Mouse (Mus musculus) brown adipose tissue, adult 24 weeks (tissue): ENCODE measurements around the gene Adprhl2. TPM values are rescaled to one million over a fixed set of nuclear protein-coding genes. Genes with fewer than 3 reads are reported as not detected.

Experiments used
- H3K27ac ChIP-seq: fragments of 200-500 bp; replicated peaks from 2 replicates; pipeline ENCODE4 v1.5.1; 2012; ENCODE audit warnings: low read depth, mild to moderate bottlenecking, low read length
- H3K4me1 ChIP-seq: fragments of 200-500 bp; 2 replicates; pipeline ENCODE4 v1.6.1; 2012; ENCODE audit warnings: low read length, mixed read lengths; ENCODE audit not compliant: control insufficient read depth, insufficient read depth, insufficient read length
- H3K4me3 ChIP-seq: fragments of 200-500 bp; 2 replicates; pipeline ENCODE4 v1.5.1; 2012; ENCODE audit warnings: low read depth, mild to moderate bottlenecking, low read length, moderate library complexity; ENCODE audit not compliant: insufficient read depth
- polyA plus RNA-seq: library from polyadenylated mRNA; stranded (reverse); fragments of >200 nt; gene quantifications from 2 replicates; pipeline ENCODE4 v1.2.4, GENCODE M21; 2012; ENCODE audit not compliant: missing spikeins, insufficient read depth, insufficient read length

Gene Adprhl2
- polyA plus RNA-seq = 14.8 and 15.4 TPM in 2 replicates

DNA sequence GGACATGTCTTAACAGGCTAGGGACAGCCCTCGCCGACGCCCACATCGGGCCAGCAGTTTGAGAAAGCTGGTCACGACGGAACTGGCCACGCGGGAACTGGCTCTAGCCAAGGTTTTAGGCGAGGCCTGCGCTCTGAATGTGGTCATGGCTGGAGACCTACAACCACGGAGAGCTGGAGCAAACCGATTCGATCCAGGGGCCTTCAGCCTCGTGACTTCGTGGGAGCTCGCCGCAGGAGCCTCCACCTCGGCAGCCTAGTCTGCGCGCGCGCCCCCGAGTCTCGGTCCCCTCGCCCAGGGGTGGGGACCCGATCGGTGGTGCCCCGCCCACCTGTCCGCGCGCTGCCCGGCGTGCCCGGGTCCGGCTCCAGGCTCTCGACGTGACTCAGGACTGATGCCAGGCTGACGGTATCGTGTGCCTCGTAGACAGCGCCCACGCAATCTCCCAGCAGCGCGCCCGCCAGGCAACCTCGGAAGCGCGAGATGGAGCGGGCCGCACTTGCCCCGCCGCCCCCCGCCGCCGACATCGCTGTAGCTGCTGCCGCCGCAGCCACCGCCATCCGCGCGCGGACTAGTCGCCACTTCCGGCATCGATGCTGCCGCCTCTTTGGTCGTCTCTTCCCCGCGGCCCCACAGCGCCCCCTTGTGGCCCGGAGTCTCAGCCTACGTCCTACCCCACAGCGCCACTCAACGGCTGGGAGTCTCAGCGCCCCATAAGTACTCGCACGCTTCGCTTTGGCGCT, at the start of gene Adprhl2:
TSS of gene Adprhl2 (minus strand) at position 593 of the 743 bp plus-strand sequence.
- Histone ChIP-seq H3K27ac (peak within 1 kb of the TSS; percentile 54; the same call in 1 of the 2 replicates), H3K4me3 (peak within 1 kb of the TSS; percentile 82), H3K4me1 (peaks cover 6% of the 10 kb centered on the region; the same call in 1 of the 2 replicates)

DNA sequence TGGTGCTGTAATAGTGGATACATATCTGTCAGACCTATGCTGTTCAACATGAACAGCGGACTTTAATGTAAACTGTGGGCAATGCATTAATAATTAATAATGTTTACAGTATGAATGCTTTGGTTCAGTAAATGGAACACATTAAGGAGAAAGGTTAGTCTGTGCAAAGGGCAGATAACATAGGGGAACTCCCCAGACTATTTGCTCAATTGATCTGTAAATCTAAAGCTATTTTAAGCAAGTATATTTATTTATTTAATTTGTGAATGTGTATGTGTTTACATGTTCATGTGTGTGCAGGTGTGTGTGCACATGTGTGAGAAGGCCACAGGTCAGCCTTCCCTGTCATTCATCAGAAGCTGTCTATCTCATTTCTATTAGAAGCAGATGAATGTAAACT, 38.6 kb upstream of the Adprhl2 start:
- Histone ChIP-seq H3K4me1 (no peaks in the 10 kb centered on the region), H3K4me3 (no peak overlapping the region), H3K27ac (no peak overlapping the region)

- Histone ChIP-seq H3K27ac (no peak overlapping the region), H3K4me1 (no peaks in the 10 kb centered on the region), H3K4me3 (no peak overlapping the region)
These were observed 21.9 kb upstream of the Adprhl2 start for GRCm38 (mm10) chr4:126343451-126343850.

- H3K4me1 ChIP-seq = no peaks in the 10 kb centered on the region
- no peak overlapping the region for H3K27ac ChIP-seq
- no peak overlapping the region for H3K4me3 ChIP-seq
These were observed 18.0 kb upstream of the Adprhl2 start for GRCm38 (mm10) chr4:126339461-126339860.

GRCm38 (mm10) chr4:126332358-126332757, 10.9 kb upstream of the Adprhl2 start:
- no peak overlapping the region for H3K27ac ChIP-seq
- no peaks in the 10 kb centered on the region for H3K4me1 ChIP-seq
- no peak overlapping the region for H3K4me3 ChIP-seq

- H3K4me3 ChIP-seq = no peak overlapping the region
- no peaks in the 10 kb centered on the region for H3K4me1 ChIP-seq
- no peak overlapping the region for H3K27ac ChIP-seq
These were observed 10.2 kb upstream of the Adprhl2 start for GRCm38 (mm10) chr4:126331751-126332150.

DNA sequence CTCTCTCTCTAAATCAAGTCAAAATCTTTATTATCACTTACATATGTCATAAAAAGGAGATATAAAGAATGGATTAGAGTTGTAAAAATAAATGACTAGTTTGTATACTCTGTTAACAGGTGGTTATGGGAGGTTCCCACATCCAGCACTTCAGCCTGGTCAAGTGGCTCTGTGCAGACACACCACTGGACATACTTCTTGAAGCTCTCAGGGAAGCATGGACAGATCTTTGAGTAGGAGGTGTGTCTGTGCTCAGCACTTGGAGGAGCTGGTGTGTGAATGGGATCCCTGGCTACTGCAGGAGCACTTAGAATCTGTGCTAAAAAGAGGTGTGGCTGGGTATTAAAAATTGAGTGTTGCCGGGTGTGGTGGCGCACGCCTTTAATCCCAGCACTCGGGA, 8.8 kb upstream of the Adprhl2 start:
- H3K27ac ChIP-seq = no peak overlapping the region
- no peaks in the 10 kb centered on the region for H3K4me1 ChIP-seq
- H3K4me3 ChIP-seq = no peak overlapping the region

DNA sequence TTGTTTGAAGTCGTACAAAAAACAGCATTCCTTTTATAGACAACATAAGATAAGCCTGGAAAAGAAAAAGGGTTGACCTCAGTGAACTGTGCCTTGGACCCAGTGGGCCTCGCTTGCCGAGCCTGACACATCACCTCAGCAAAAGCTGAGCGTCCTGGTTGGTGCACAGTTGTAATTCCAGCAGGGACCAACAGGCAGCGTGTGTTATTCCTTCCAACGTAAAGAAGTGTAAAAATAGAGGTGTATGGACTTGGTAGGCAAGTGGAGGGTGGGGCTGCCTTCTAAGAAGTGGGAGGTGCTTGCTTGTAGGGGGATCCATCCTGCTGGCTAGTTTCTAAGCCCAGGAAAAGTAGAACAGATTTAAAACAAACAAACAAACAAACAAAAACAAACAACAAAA, 4.5 kb upstream of the Adprhl2 start:
- no peak overlapping the region for H3K4me3 ChIP-seq
- H3K4me1 ChIP-seq = no peaks in the 10 kb centered on the region
- no peak overlapping the region for H3K27ac ChIP-seq

- H3K4me1 ChIP-seq = no peaks in the 10 kb centered on the region
- H3K4me3 ChIP-seq = no peak within 1 kb of the TSS
- no peak within 1 kb of the TSS for H3K27ac ChIP-seq
These were observed 3.9 kb upstream of the Adprhl2 start, which contains the start of gene Tekt2 for GRCm38 (mm10) chr4:126325281-126325861. TSS of gene Tekt2 (minus strand) at chr4:126325688.

DNA sequence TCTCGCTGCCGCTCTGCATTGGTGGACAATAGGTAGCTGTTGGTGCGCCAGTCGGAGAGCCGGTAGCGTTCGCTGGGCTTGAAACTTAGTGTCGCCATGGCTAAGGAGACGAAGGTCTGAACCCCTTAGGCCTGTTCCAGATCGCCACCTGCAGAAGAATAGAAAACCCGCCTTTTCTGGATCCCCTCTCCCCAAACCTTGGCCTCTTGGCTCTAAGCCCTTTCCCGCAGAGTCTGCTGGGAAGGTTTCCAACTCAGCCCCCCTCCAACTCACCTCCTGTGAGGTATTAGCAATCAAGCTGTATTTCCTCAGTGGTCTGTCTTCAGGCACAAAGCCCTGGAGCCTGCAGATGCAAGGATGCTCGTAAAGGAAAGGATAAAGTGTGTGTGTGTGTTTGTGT, 3.4 kb upstream of the Adprhl2 start:
- Histone ChIP-seq H3K4me3 (no peak overlapping the region), H3K27ac (no peak overlapping the region), H3K4me1 (0 out of 2 replicates have a peak, but pooled peaks cover 2% of the 10 kb centered on the region)

- no peak overlapping the region for H3K4me3 ChIP-seq
- H3K27ac ChIP-seq = no peak overlapping the region
- H3K4me1 ChIP-seq = 0 out of 2 replicates have a peak, but pooled peaks cover 3% of the 10 kb centered on the region
These were observed 1.1 kb upstream of the Adprhl2 start for GRCm38 (mm10) chr4:126322646-126323045.

DNA sequence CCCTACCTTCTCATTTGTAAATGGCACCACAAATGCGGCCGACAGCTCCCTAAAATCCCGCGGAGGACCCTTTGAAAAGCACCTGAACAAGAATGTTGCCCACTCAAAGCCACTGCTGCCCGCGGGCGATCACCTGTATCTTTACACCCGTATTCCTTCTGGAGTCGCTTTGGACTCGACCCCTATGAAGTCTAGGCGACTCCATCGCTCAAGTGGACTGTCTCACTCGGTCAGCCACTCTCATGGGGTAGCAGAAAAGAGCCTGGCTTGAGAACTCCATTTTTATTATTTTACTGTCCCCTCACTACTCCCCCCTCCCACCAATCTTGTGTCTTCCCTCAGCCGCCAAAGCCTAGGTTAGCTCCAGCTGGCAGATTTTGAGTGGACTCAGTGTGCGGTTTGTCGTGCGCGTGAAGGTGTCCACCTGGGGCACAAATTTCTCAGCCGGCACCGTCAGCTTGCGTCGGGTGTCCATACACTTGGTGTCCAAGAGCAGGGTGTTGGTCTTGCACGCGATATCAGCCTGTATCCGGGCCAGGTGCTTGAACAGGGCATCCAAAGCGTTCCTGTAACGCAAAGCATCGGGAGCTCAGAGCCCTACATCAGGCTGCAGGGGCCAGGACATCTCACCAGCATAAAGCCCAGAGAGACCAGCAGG, 480 bp upstream of the Adprhl2 start:
- H3K4me1 ChIP-seq = 0 out of 2 replicates have a peak, but pooled peaks cover 3% of the 10 kb centered on the region
- H3K27ac ChIP-seq = no peak overlapping the region
- H3K4me3 ChIP-seq = peak overlapping the region; percentile 34; the same call in 1 of the 2 replicates

GRCm38 (mm10) chr4:126319806-126320205, 1.7 kb downstream of the Adprhl2 start:
- Histone ChIP-seq H3K4me3 (no peak overlapping the region), H3K27ac (no peak overlapping the region), H3K4me1 (peaks cover 8% of the 10 kb centered on the region; the same call in 1 of the 2 replicates)

- H3K4me3 ChIP-seq = no peak overlapping the region
- H3K4me1 ChIP-seq = peaks cover 8% of the 10 kb centered on the region; the same call in 1 of the 2 replicates
- no peak overlapping the region for H3K27ac ChIP-seq
These were observed 5.0 kb downstream of the Adprhl2 start for GRCm38 (mm10) chr4:126316443-126317040.

DNA sequence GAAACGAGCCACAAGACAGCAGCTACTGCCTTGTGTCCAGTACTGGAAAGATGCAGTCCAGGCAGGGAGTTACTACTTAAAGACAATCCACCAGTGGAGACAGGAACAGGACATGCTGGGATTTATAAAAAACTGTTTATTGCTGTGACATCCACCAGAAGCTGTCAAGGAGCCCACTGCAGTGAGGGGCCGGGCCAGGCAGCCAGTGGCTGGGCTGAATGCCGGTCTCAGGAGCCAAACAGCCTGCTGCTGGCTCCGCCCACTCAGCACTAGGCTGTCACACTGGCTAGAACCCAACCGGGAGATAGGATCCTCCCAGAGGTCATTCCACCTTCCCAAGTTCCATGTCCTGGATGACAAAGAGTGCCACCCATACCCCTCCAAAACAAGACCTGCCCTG, 5.6 kb downstream of the Adprhl2 start:
- Histone ChIP-seq H3K4me1 (peaks cover 8% of the 10 kb centered on the region; the same call in 1 of the 2 replicates), H3K27ac (no peak overlapping the region)

More for the DNA sequence above, 5.6 kb downstream of the Adprhl2 start:
- no peak overlapping the region for H3K4me3 ChIP-seq
